Mouse (Mus musculus): ENCODE measurements at regions not wholly inside any gene's neighbourhood (a gene's known extent, or its start where the extent isn't known, plus 50 kb on each side); places are given as distances from the start of the nearest gene placed in this dataset.

GRCm38 (mm10) chr16:24120836-24121235 lies 132.2 kb upstream of the Bcl6 start:
- no peaks in the 10 kb centered on the region for H3K36me3 ChIP-seq (ENCODE audit: control insufficient read depth, insufficient read depth, low read length)
- no peak overlapping the region for H3K4me2 ChIP-seq (ENCODE audit: low read length)
- H3K27me3 ChIP-seq (ENCODE audit: control insufficient read depth, insufficient read depth, low read length), result no peaks in the 10 kb centered on the region
- H3K4me1 ChIP-seq (ENCODE audit: control insufficient read depth in 2 of 2, insufficient read depth in 2 of 2, low read length in 2 of 2), result no peaks in the 10 kb centered on the region
- no peak for ATAC-seq (ENCODE audit: insufficient number of reproducible peaks, insufficient read depth, low FRiP score, low read depth)
- H3K27ac ChIP-seq (replicated peaks in 1 of 2; ENCODE audit: control insufficient read depth in 1 of 2, insufficient read depth in 1 of 2, low read depth in 2 of 2, low read length in 2 of 2), result no peak overlapping the region
- no peaks in the 10 kb centered on the region for H3K9me3 ChIP-seq (ENCODE audit: control insufficient read depth, low read length)
- WGBS, result 73% methylated on average over 6 of the region's 6 CpGs
- H3K4me3 ChIP-seq (ENCODE audit: control insufficient read depth in 1 of 2, insufficient read depth in 1 of 2, low read depth in 1 of 2, low read length in 2 of 2), result no peak overlapping the region
- no peak overlapping the region for H3K9ac ChIP-seq (ENCODE audit: low read length)

GRCm38 (mm10) chr16:24118487-24118886 lies 129.8 kb upstream of the Bcl6 start:
- ATAC-seq (ENCODE audit: insufficient number of reproducible peaks, insufficient read depth, low FRiP score, low read depth), result no peak
- H3K27me3 ChIP-seq (ENCODE audit: control insufficient read depth, insufficient read depth, low read length), result no peaks in the 10 kb centered on the region
- no peak overlapping the region for H3K9ac ChIP-seq (ENCODE audit: low read length)
- H3K27ac ChIP-seq (replicated peaks in 1 of 2; ENCODE audit: control insufficient read depth in 1 of 2, insufficient read depth in 1 of 2, low read depth in 2 of 2, low read length in 2 of 2), result no peak overlapping the region
- 85% methylated on average over 2 of the region's 2 CpGs for WGBS
- no peak overlapping the region for H3K4me2 ChIP-seq (ENCODE audit: low read length)
- no peaks in the 10 kb centered on the region for H3K36me3 ChIP-seq (ENCODE audit: control insufficient read depth, insufficient read depth, low read length)
- H3K4me3 ChIP-seq (ENCODE audit: control insufficient read depth in 1 of 2, insufficient read depth in 1 of 2, low read depth in 1 of 2, low read length in 2 of 2), result no peak overlapping the region
- no peaks in the 10 kb centered on the region for H3K9me3 ChIP-seq (ENCODE audit: control insufficient read depth, low read length)
- no peaks in the 10 kb centered on the region for H3K4me1 ChIP-seq (ENCODE audit: control insufficient read depth in 2 of 2, insufficient read depth in 2 of 2, low read length in 2 of 2)

GRCm38 (mm10) chr16:24102854-24103690 lies 114.4 kb upstream of the Bcl6 start:
- H3K4me3 ChIP-seq (ENCODE audit: control insufficient read depth in 1 of 2, insufficient read depth in 1 of 2, low read depth in 1 of 2, low read length in 2 of 2), result no peak overlapping the region
- ATAC-seq (ENCODE audit: insufficient number of reproducible peaks, insufficient read depth, low FRiP score, low read depth), result no peak
- H3K4me2 ChIP-seq (ENCODE audit: low read length), result no peak overlapping the region
- no peak overlapping the region for H3K27ac ChIP-seq (replicated peaks in 1 of 2; ENCODE audit: control insufficient read depth in 1 of 2, insufficient read depth in 1 of 2, low read depth in 2 of 2, low read length in 2 of 2)
- peaks cover 0 to 2% of the 10 kb centered on the region in 2 experiments; a peak in 1 of 4 replicates for H3K4me1 ChIP-seq (ENCODE audit: control insufficient read depth in 2 of 2, insufficient read depth in 2 of 2, low read length in 2 of 2)
- WGBS, result 59% methylated on average over 8 of the region's 8 CpGs
- H3K9ac ChIP-seq (ENCODE audit: low read length), result no peak overlapping the region
- no peaks in the 10 kb centered on the region for H3K36me3 ChIP-seq (ENCODE audit: control insufficient read depth, insufficient read depth, low read length)
- H3K9me3 ChIP-seq (ENCODE audit: control insufficient read depth, low read length), result no peaks in the 10 kb centered on the region
- no peaks in the 10 kb centered on the region for H3K27me3 ChIP-seq (ENCODE audit: control insufficient read depth, insufficient read depth, low read length)

GRCm38 (mm10) chr16:24097596-24097995 lies 108.9 kb upstream of the Bcl6 start:
- H3K4me2 ChIP-seq (ENCODE audit: low read length), result no peak overlapping the region
- H3K9me3 ChIP-seq (ENCODE audit: control insufficient read depth, low read length), result no peaks in the 10 kb centered on the region
- H3K4me1 ChIP-seq (ENCODE audit: control insufficient read depth in 2 of 2, insufficient read depth in 2 of 2, low read length in 2 of 2), result no peaks in the 10 kb centered on the region
- H3K4me3 ChIP-seq (ENCODE audit: control insufficient read depth in 1 of 2, insufficient read depth in 1 of 2, low read depth in 1 of 2, low read length in 2 of 2), result no peak overlapping the region
- H3K27me3 ChIP-seq (ENCODE audit: control insufficient read depth, insufficient read depth, low read length), result no peaks in the 10 kb centered on the region
- no peak for ATAC-seq (ENCODE audit: insufficient number of reproducible peaks, insufficient read depth, low FRiP score, low read depth)
- no peak overlapping the region for H3K27ac ChIP-seq (replicated peaks in 1 of 2; ENCODE audit: control insufficient read depth in 1 of 2, insufficient read depth in 1 of 2, low read depth in 2 of 2, low read length in 2 of 2)
- H3K36me3 ChIP-seq (ENCODE audit: control insufficient read depth, insufficient read depth, low read length), result no peaks in the 10 kb centered on the region
- WGBS, result 82% methylated on average over 8 of the region's 8 CpGs
- H3K9ac ChIP-seq (ENCODE audit: low read length), result no peak overlapping the region

- Histone ChIP-seq H3K36me3 (ENCODE audit: control insufficient read depth, insufficient read depth, low read length) (no peaks in the 10 kb centered on the region), H3K9me3 (ENCODE audit: control insufficient read depth, low read length) (no peaks in the 10 kb centered on the region)
- WGBS, result 36% methylated on average over 1 of the region's 1 CpGs
Measured at GRCm38 (mm10) chr16:24096076-24096475, 107.4 kb upstream of the Bcl6 start.

GRCm38 (mm10) chr16:24095630-24096029 lies 107.0 kb upstream of the Bcl6 start:
- no peaks in the 10 kb centered on the region for H3K4me1 ChIP-seq (ENCODE audit: control insufficient read depth in 2 of 2, insufficient read depth in 2 of 2, low read length in 2 of 2)
- H3K9me3 ChIP-seq (ENCODE audit: control insufficient read depth, low read length), result no peaks in the 10 kb centered on the region
- no peak overlapping the region for H3K9ac ChIP-seq (ENCODE audit: low read length)
- 89% methylated on average over 4 of the region's 4 CpGs for WGBS
- no peaks in the 10 kb centered on the region for H3K27me3 ChIP-seq (ENCODE audit: control insufficient read depth, insufficient read depth, low read length)
- no peak for ATAC-seq (ENCODE audit: insufficient number of reproducible peaks, insufficient read depth, low FRiP score, low read depth)
- H3K4me2 ChIP-seq (ENCODE audit: low read length), result no peak overlapping the region
- no peak overlapping the region for H3K27ac ChIP-seq (replicated peaks in 1 of 2; ENCODE audit: control insufficient read depth in 1 of 2, insufficient read depth in 1 of 2, low read depth in 2 of 2, low read length in 2 of 2)
- H3K36me3 ChIP-seq (ENCODE audit: control insufficient read depth, insufficient read depth, low read length), result no peaks in the 10 kb centered on the region
- H3K4me3 ChIP-seq (ENCODE audit: control insufficient read depth in 1 of 2, insufficient read depth in 1 of 2, low read depth in 1 of 2, low read length in 2 of 2), result no peak overlapping the region

More at GRCm38 (mm10) chr16:24096076-24096475, 107.4 kb upstream of the Bcl6 start:
- Histone ChIP-seq H3K4me1 (ENCODE audit: control insufficient read depth in 2 of 2, insufficient read depth in 2 of 2, low read length in 2 of 2) (no peaks in the 10 kb centered on the region), H3K27me3 (ENCODE audit: control insufficient read depth, insufficient read depth, low read length) (no peaks in the 10 kb centered on the region), H3K9ac (ENCODE audit: low read length) (no peak overlapping the region), H3K4me2 (ENCODE audit: low read length) (no peak overlapping the region), H3K27ac (replicated peaks in 1 of 2; ENCODE audit: control insufficient read depth in 1 of 2, insufficient read depth in 1 of 2, low read depth in 2 of 2, low read length in 2 of 2) (no peak overlapping the region), H3K4me3 (ENCODE audit: control insufficient read depth in 1 of 2, insufficient read depth in 1 of 2, low read depth in 1 of 2, low read length in 2 of 2) (no peak overlapping the region)
- no peak for ATAC-seq (ENCODE audit: insufficient number of reproducible peaks, insufficient read depth, low FRiP score, low read depth)

- no peak for ATAC-seq (ENCODE audit: insufficient number of reproducible peaks, insufficient read depth, low FRiP score, low read depth)
- H3K4me3 ChIP-seq (ENCODE audit: control insufficient read depth in 1 of 2, insufficient read depth in 1 of 2, low read depth in 1 of 2, low read length in 2 of 2), result no peak overlapping the region
- H3K9ac ChIP-seq (ENCODE audit: low read length), result no peak overlapping the region
- H3K4me2 ChIP-seq (ENCODE audit: low read length), result no peak overlapping the region
- H3K27ac ChIP-seq (replicated peaks in 1 of 2; ENCODE audit: control insufficient read depth in 1 of 2, insufficient read depth in 1 of 2, low read depth in 2 of 2, low read length in 2 of 2), result no peak overlapping the region
- H3K9me3 ChIP-seq (ENCODE audit: control insufficient read depth, low read length), result no peaks in the 10 kb centered on the region
- WGBS, result 85% methylated on average over 6 of the region's 6 CpGs
- no peaks in the 10 kb centered on the region for H3K27me3 ChIP-seq (ENCODE audit: control insufficient read depth, insufficient read depth, low read length)
- H3K4me1 ChIP-seq (ENCODE audit: control insufficient read depth in 2 of 2, insufficient read depth in 2 of 2, low read length in 2 of 2), result no peaks in the 10 kb centered on the region
- H3K36me3 ChIP-seq (ENCODE audit: control insufficient read depth, insufficient read depth, low read length), result no peaks in the 10 kb centered on the region
Measured at GRCm38 (mm10) chr16:24094566-24094965, 105.9 kb upstream of the Bcl6 start.

GRCm38 (mm10) chr16:24093624-24094023 lies 105.0 kb upstream of the Bcl6 start:
- Histone ChIP-seq H3K36me3 (ENCODE audit: control insufficient read depth, insufficient read depth, low read length) (no peaks in the 10 kb centered on the region), H3K4me1 (ENCODE audit: control insufficient read depth in 2 of 2, insufficient read depth in 2 of 2, low read length in 2 of 2) (no peaks in the 10 kb centered on the region), H3K9me3 (ENCODE audit: control insufficient read depth, low read length) (no peaks in the 10 kb centered on the region), H3K4me2 (ENCODE audit: low read length) (no peak overlapping the region), H3K4me3 (ENCODE audit: control insufficient read depth in 1 of 2, insufficient read depth in 1 of 2, low read depth in 1 of 2, low read length in 2 of 2) (no peak overlapping the region), H3K9ac (ENCODE audit: low read length) (no peak overlapping the region), H3K27ac (replicated peaks in 1 of 2; ENCODE audit: control insufficient read depth in 1 of 2, insufficient read depth in 1 of 2, low read depth in 2 of 2, low read length in 2 of 2) (no peak overlapping the region), H3K27me3 (ENCODE audit: control insufficient read depth, insufficient read depth, low read length) (no peaks in the 10 kb centered on the region)
- no peak for ATAC-seq (ENCODE audit: insufficient number of reproducible peaks, insufficient read depth, low FRiP score, low read depth)
- 85% methylated on average over 8 of the region's 8 CpGs for WGBS

Measured in heart, embryonic 14.5 days (tissue).